Mouse (Mus musculus): ENCODE measurements around the gene Bcl7b. TPM values are rescaled to one million over a fixed set of nuclear protein-coding genes. Genes with fewer than 3 reads are reported as not detected.

Gene Bcl7b
- total RNA-seq (2021): 10 to 100 TPM; 27.7 to 29.8 TPM
- long read RNA-seq, transcript Bcl7b-201 (6 exons, 1,758 nt): major isoform, 53 of 76 reads
- long read RNA-seq, partial matches to known transcripts: 1 of 76 reads
- long read RNA-seq, other reads (novel, unspliced or antisense): 18 of 76 reads

GRCm38 (mm10) chr5:135168063-135169062, at the start of gene Bcl7b:
Gene Bcl7b, plus strand, starts transcription at chr5:135168283.
- DNase-seq (ENCODE audit: low spot score in 2 of 2): peak; percentile 93 to 95

DNA sequence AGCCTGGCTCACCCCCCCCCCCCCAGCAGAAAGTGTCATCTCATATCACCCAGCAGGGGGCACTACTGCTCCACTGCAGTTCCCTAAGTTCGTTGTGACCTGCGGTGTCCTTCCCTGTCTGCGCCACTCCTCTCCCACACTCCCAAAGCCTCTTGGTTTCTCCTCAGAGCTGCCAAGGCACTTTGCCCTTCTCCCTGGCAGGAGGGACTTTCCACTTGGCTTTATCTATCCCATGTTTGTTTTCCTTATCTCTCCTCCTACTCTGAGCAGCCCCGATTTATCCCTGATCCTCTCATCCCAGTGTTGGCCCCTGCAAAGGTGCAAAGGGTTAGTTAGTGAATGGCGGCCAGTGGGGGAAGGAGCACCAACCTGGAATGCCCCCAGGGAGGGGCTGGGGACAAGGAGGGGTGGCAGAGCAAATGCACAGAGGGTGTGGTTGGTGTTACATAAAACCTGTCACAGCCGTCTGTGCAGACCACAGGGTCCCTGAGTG, 49.4 kb upstream of the Bcl7b start:
- DNase-seq (ENCODE audit: low spot score in 2 of 2): peak; percentile 58 to 71

DNA sequence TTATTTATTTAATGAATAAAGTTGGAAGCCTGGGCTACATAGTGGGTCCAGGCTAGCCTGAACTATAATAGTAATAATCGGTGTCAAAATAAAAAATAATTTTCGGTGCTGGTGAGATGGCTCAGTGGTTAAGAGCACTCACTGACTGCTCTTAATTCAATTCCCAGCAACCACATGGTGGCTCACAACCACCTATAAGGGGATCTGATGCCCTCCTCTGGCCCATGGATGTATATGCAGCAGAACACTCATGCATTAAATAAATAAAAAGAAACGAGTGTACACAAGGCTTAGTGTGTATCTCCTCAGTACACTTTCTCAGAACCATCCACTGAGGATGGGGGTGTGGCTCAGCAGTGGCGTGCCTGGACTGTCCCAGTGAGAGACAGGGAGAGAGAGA, 47.3 kb upstream of the Bcl7b start:
- DNase-seq (ENCODE audit: low spot score in 2 of 2): no peak

- peak in 1 of 2 experiments; percentile 24 for DNase-seq (ENCODE audit: low spot score in 2 of 2)
These were observed 42.0 kb upstream of the Bcl7b start for GRCm38 (mm10) chr5:135126121-135126520.

DNA sequence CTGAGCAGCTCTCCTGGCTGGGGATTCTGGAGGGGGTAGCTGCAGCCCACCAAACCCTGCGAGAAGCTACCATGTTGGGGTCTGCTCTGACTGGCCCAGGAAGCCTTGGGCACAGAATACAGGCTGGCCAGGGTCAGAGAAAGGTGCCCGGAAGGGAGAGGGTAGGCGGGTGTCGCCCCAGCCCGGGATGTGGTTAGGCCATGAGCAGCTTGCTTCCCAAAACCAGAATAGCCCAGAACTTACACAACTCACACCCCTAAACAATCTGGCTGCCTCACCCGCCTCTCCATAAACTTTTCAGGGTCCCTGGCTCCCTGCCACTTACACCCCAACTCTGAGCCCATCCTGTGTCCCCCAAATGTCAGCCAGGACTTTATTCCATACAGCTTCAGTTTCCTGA, 40.4 kb upstream of the Bcl7b start:
- no peak for DNase-seq (ENCODE audit: low spot score in 2 of 2)

GRCm38 (mm10) chr5:135129747-135130146, 38.3 kb upstream of the Bcl7b start:
- DNase-seq (ENCODE audit: low spot score in 2 of 2): no peak

DNA sequence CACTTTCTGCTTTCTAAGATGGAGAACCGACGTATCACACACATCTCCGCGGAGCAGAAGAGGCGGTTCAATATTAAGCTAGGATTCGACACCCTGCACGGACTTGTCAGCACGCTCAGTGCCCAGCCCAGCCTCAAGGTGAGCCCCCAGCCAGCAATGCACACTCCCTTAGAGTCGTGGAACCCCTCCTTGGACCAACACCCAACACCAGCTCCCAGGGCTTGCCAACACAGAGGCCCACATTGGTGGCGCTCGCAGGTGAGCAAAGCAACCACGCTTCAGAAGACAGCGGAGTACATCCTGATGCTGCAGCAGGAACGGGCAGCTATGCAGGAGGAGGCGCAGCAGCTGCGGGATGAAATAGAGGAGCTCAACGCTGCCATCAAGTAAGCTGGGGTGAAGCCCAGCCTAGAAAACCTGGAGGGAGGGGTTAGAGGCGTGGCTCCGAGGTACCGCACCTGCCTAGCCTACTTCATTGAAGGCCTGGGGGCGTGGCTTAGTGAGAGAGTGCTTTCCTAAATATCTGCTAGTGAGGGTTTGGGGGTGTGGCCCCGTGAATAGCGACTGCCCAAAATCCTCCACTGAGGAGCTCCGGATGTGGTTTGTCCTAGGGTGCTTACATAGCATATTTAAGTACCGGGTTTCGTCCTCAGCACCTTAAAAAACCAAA, 34.2 kb upstream of the Bcl7b start:
- no peak for DNase-seq (ENCODE audit: low spot score in 2 of 2)

GRCm38 (mm10) chr5:135134534-135134933, 33.5 kb upstream of the Bcl7b start:
- DNase-seq (ENCODE audit: low spot score in 2 of 2): peak in 1 of 2 experiments; percentile 18

- DNase-seq (ENCODE audit: low spot score in 2 of 2): no peak
These were observed 28.2 kb upstream of the Bcl7b start for GRCm38 (mm10) chr5:135139881-135140280.

DNA sequence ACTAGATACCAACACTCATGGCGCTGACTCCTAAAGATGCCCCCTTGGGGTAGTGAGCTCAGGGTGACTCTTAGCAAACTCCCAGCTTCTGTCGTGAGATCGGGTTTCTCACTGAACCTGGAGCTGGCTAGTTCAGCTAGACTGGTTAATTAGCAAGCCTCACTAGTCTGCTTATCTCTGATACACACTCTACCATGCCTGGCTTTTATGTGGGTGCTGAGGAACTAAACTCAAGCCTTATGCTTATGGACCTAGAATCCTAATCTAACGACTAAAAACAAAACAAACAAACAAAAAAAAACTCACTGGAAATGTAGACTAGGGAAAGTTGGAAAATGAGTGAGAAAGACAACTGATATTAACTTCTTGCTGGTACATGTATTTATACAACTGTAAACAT, 23.6 kb upstream of the Bcl7b start:
- DNase-seq (ENCODE audit: low spot score in 2 of 2): no peak

DNA sequence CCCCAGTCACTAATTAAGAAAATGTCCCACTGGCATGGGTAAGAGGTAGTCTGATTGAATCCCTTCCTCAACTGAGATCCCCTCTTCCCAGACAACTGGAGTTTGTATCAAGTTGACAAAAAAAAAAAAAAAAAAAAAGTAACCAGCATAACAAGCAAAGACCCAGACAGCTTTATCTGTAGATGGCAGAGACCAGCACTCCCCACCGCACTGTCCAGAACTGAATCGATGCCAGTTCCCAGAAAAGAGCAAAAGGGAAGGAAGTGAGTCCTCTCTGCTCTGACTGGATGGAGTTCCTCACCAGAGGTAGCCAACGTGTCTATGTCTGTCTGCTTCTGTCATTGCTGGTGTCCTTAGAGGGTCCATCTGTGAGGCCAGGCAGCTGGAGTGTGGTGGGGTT, 22.6 kb upstream of the Bcl7b start:
- no peak for DNase-seq (ENCODE audit: low spot score in 2 of 2)

- no peak for DNase-seq (ENCODE audit: low spot score in 2 of 2)
These were observed 22.1 kb upstream of the Bcl7b start for GRCm38 (mm10) chr5:135145955-135146354.

DNA sequence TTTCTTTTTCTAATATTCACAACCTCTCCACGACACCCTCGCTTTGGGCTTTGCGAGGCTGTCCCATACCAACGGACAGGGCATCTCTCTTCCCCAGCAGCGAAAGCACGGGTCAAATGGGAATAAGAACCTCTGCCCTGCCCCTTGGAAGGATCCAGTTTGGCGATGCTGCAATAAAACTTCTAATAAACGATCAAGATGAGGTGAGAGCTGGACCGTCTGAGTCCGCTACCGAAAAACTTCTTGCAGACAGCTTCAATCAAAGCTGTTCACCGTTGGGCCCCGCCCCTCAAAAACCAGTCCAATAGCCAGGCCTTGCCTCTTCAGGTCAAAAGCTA, 19.4 kb upstream of the Bcl7b start:
- no peak for DNase-seq (ENCODE audit: low spot score in 2 of 2)

- DNase-seq (ENCODE audit: low spot score in 2 of 2): peak; percentile 96 to 98
These were observed 18.8 kb upstream of the Bcl7b start, which contains the start of gene Tbl2 for GRCm38 (mm10) chr5:135149053-135149819. Gene Tbl2, plus strand, starts transcription at chr5:135149657.

DNA sequence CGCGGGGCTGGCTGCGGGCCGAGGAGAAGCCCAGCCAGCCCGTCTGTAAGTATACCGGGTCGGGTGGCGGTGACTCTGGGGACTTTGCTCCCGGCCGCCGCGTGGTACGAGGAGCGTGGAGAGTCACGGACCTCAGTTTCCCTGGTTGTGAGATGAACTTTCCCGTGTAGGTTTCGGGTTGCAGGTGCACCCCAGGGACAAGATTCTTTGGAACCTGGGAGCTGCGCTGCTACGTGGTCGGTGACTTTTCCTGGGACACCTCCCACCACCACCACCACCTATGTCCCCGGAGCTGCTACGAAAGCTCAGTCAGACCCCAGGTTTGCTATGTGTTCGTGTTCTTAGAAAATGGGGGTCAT, 18.3 kb upstream of the Bcl7b start:
- DNase-seq (ENCODE audit: low spot score in 2 of 2): no peak

GRCm38 (mm10) chr5:135156496-135156895, 11.6 kb upstream of the Bcl7b start:
- DNase-seq (ENCODE audit: low spot score in 2 of 2): no peak

DNA sequence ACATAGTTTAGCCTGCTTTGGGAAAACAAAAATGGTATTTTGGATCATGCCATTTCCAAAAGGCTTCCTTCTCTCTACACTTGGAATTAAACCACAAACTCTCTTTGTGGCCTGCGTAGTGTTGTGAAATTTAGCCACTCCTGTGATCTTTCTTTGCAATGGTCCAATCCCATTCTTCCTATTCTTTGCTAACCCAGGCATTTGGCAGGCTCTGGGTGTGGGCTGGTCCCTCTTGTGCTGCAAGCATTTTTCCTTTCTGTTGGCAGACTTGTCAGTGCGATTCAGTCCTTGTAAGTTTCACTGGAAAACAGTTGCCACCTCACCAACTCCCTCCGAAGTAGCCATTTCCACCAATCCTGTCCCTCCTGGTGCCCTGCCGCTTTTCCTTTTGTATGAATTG, 6.9 kb upstream of the Bcl7b start:
- DNase-seq (ENCODE audit: low spot score in 2 of 2): peak in 1 of 2 experiments; percentile 48

- no peak for DNase-seq (ENCODE audit: low spot score in 2 of 2)
These were observed 6.4 kb upstream of the Bcl7b start for GRCm38 (mm10) chr5:135161650-135162049.

GRCm38 (mm10) chr5:135162361-135162760, 5.7 kb upstream of the Bcl7b start:
- no peak for DNase-seq (ENCODE audit: low spot score in 2 of 2)

DNA sequence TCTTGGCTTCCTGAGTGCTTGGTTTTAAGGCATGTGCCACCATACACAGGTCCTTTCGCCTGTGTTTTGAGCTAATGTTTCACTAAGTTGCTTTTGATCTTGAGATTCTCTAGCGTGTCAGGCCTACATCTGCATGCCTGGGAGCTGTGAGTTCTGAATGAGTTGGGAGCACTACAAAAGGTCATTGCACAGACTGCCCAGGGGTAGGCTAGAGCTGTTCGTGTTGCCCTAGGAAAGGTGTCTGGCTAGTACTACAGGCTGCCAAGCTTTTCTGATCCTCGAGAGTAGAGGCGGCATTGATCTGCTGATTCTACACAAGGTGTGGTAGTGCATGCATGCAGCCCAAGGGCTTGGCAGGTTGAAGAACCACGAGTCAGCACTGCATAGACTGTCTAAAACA, 5.3 kb upstream of the Bcl7b start:
- no peak for DNase-seq (ENCODE audit: low spot score in 2 of 2)

GRCm38 (mm10) chr5:135166909-135167308, 1.2 kb upstream of the Bcl7b start:
- DNase-seq (ENCODE audit: low spot score in 2 of 2): no peak

All from layer of hippocampus, postnatal 10 days (tissue).